Mouse (Mus musculus) neural tube, embryonic 11.5 days (tissue): ENCODE measurements around the gene Nxpe4. TPM values are rescaled to one million over a fixed set of nuclear protein-coding genes. Genes with fewer than 3 reads are reported as not detected.

ENCODE experiments used
- ATAC-seq: fragments of 200-750 bp; cut with Nextera tagmentation; 2 replicates; pipeline ENCODE4 v1.8.0; 2017; ENCODE audit warnings: moderate number of reproducible peaks, mild to moderate bottlenecking, moderate TSS enrichment, moderate library complexity; ENCODE audit not compliant: insufficient read depth, low FRiP score, low TSS enrichment
- DNase-seq: peaks from one replicate; pipeline ENCODE4 v3.0.0-alpha.2; 2015; ENCODE audit warnings: low spot score
- H3K27ac ChIP-seq: fragments of 300-500 bp; sonication (generic); 2 replicates; pipeline ENCODE4 v1.5.1; 2014; ENCODE audit warnings: low read depth, mild to moderate bottlenecking, low read length
- H3K27me3 ChIP-seq: fragments of 300-500 bp; sonication (generic); 2 replicates; pipeline ENCODE4 v1.6.1; 2014; ENCODE audit warnings: mild to moderate bottlenecking, low read length, mixed read lengths; ENCODE audit not compliant: control insufficient read depth, insufficient read depth
- H3K36me3 ChIP-seq: fragments of 300-500 bp; sonication (generic); 2 replicates; pipeline ENCODE4 v1.6.1; 2014; ENCODE audit warnings: mild to moderate bottlenecking, low read length, moderate library complexity, mixed read lengths; ENCODE audit not compliant: control insufficient read depth, insufficient read depth
- H3K4me1 ChIP-seq: fragments of 300-500 bp; sonication (generic); 2 replicates; pipeline ENCODE4 v1.6.1; 2014; ENCODE audit warnings: low read length, mixed read lengths; ENCODE audit not compliant: control insufficient read depth, insufficient read depth
- H3K4me2 ChIP-seq: fragments of 300-500 bp; sonication (generic); 2 replicates; pipeline ENCODE4 v1.6.1; 2014; ENCODE audit warnings: low read depth, mild to moderate bottlenecking, moderate library complexity
- H3K4me3 ChIP-seq: fragments of 300-500 bp; sonication (generic); 2 replicates; pipeline ENCODE4 v1.5.1; 2014; ENCODE audit warnings: low read depth, low read length
- H3K9ac ChIP-seq: fragments of 300-500 bp; sonication (generic); 2 replicates; pipeline ENCODE4 v1.6.1; 2014; ENCODE audit warnings: mild to moderate bottlenecking, low read length
- H3K9me3 ChIP-seq: fragments of 300-500 bp; sonication (generic); 2 replicates; pipeline ENCODE4 v1.6.1; 2016; ENCODE audit warnings: low read length; ENCODE audit not compliant: control insufficient read depth
- WGBS: fragments of 180-500 bp; shearing (Covaris S2); extraction: QIAGEN DNeasy Blood & Tissue Kit; methylation state at CpG from one replicate; pipeline ENCODE4 v1.1.7; 2014; 5-methylcytosine and 5-hydroxymethylcytosine counted together
- polyA plus RNA-seq: library from polyadenylated mRNA; unstranded; fragments of >200 nt; fragmentation: Nextera tagmentation; extraction: Ambion mirVana; gene quantifications from 2 replicates; pipeline ENCODE4 v1.2.1, GENCODE M21; 2014

The Nxpe4 gene
- polyA plus RNA-seq, 1 experiment from 2014 or later: 6.0 TPM

DNA sequence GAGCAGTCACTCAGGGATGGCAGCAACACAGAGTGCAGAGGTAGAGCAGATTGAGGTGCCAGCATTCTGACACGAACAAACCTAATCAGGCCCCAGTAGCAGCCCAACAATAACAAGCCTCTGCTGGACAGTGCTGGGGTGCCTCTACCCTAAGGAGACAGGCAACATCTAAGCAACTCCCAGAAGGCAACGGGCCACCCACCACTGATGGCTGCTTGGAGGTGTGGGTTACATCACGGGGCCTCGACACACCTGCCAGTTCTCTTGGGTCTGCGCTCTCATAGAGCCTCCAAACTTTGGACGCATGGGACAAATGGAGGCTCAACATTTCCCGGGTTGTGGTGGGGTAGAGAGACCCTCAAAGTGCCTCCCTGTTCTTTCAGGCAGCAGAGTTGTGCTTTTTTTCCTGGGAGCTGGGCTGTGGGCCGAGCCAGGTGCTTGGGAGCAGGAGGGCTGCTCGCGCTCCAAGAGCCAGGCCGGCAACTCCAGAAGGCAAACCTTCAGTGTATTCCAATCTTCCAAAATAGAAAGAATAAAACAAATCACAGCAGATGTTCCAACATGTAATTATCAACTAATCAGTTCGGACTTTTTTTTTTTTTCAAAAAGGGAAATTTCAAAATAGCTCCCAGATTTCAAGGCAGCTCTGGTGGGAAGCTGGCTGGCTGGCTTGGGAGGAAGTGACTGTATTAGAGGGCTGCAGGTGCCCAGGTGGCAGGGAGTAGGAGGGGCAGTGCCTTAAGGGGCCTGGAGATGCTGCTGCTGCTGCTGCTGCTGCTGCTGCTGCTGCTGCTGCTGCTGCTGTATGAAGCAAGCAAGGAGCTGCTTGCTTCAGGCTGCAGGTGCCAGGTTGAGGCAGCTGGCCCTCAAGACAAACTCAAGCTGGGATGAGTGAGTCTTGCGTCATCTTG is 54.5 kb downstream of the Nxpe4 start:
- 87% methylated on average over 13 of the region's 13 CpGs for WGBS
- no peaks in the 10 kb centered on the region for H3K36me3 ChIP-seq
- no peak overlapping the region for H3K4me2 ChIP-seq
- no peak for ATAC-seq
- no peak overlapping the region for H3K27ac ChIP-seq
- H3K9ac ChIP-seq: no peak overlapping the region
- H3K27me3 ChIP-seq: no peaks in the 10 kb centered on the region
- DNase-seq: no peak
- H3K4me1 ChIP-seq: no peaks in the 10 kb centered on the region
- H3K9me3 ChIP-seq: no peaks in the 10 kb centered on the region
- H3K4me3 ChIP-seq: no peak overlapping the region

DNA sequence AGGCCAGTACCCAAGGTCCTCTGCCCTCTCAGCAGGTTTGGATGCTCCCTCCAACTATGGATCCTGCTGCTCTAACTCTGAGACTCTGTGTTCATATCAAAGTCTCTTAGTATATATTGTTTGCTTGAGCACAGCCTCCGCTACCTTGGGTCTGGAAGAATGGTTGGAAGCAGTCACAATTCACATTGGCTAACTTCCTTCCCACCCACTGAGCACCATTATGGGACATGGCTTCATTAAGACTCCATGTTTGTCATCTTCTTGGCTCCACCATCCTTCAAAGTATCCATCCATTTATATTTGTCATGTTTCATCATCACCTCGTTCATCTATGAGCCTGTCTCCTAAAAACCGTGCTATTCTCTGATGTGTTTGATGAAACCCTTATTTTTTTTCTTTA is 68.9 kb downstream of the Nxpe4 start:
- Histone ChIP-seq H3K9ac (no peak overlapping the region), H3K4me2 (no peak overlapping the region), H3K27ac (no peak overlapping the region), H3K36me3 (no peaks in the 10 kb centered on the region), H3K4me1 (no peaks in the 10 kb centered on the region), H3K9me3 (no peaks in the 10 kb centered on the region), H3K4me3 (no peak overlapping the region), H3K27me3 (no peaks in the 10 kb centered on the region)
- no peak for ATAC-seq
- 94% methylated on average over 3 of the region's 3 CpGs for WGBS
- DNase-seq: no peak

GRCm38 (mm10) chr9:48236455-48236854 is 74.6 kb downstream of the Nxpe4 start:
- Histone ChIP-seq H3K9ac (no peak overlapping the region), H3K9me3 (no peaks in the 10 kb centered on the region), H3K27ac (no peak overlapping the region), H3K4me2 (no peak overlapping the region), H3K4me3 (no peak overlapping the region), H3K36me3 (no peaks in the 10 kb centered on the region), H3K27me3 (no peaks in the 10 kb centered on the region), H3K4me1 (no peaks in the 10 kb centered on the region)
- 84% methylated on average over 6 of the region's 6 CpGs for WGBS
- no peak for ATAC-seq
- no peak for DNase-seq

GRCm38 (mm10) chr9:48238153-48238755 is 76.4 kb downstream of the Nxpe4 start:
- peak; percentile 27 for DNase-seq
- 80% methylated on average over 9 of the region's 9 CpGs for WGBS

DNA sequence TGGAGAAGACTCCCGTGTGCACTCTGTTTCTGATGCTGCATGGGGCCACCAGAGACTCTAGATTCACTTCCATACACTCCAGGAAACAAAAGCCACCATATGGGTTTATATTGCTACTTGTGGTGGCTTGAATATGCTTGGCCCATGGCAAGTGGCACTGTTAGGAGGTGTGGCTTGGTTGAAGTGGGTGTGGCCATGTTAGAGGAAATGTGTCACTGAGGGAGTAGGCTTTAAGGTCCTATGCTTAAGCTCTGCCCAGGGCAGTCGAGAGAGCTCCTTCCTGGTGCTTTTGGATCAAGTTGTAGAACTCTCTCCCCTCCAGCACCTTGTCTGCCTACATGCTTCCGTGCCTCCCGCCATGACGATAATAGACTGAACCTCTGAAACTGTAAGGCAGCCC is 77.6 kb downstream of the Nxpe4 start:
- Histone ChIP-seq H3K4me2 (no peak overlapping the region), H3K4me1 (no peaks in the 10 kb centered on the region)

More at GRCm38 (mm10) chr9:48238153-48238755, 76.4 kb downstream of the Nxpe4 start:
- Histone ChIP-seq H3K9ac (no peak overlapping the region), H3K9me3 (no peaks in the 10 kb centered on the region), H3K36me3 (no peaks in the 10 kb centered on the region), H3K4me2 (no peak overlapping the region), H3K27ac (no peak overlapping the region), H3K4me1 (no peaks in the 10 kb centered on the region), H3K4me3 (no peak overlapping the region), H3K27me3 (no peaks in the 10 kb centered on the region)
- no peak for ATAC-seq

DNA sequence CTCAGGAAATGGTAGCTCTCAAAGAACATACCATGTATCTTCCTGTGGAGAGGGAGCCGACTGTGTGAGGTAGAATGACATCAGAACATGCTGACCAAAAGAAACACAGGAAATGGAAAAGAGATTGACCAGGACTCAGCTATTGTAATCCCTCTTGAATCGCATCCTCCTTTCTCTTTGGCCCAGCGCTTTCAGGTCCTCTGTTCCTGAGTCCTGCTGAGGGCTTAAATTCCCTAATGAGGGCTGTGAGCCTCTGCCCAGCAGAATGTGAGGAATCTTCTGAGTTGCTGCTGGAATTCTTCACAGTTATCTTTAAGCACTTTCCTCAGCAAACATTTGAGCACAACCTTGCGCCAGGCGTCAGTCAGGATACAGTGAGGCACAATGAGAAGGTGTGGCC is 78.6 kb downstream of the Nxpe4 start:
- no peak overlapping the region for H3K9ac ChIP-seq
- H3K4me2 ChIP-seq: no peak overlapping the region
- no peaks in the 10 kb centered on the region for H3K27me3 ChIP-seq
- H3K27ac ChIP-seq: no peak overlapping the region
- no peaks in the 10 kb centered on the region for H3K36me3 ChIP-seq
- no peaks in the 10 kb centered on the region for H3K9me3 ChIP-seq
- 80% methylated on average over 5 of the region's 5 CpGs for WGBS
- DNase-seq: no peak
- no peak overlapping the region for H3K4me3 ChIP-seq
- H3K4me1 ChIP-seq: no peaks in the 10 kb centered on the region
- ATAC-seq: no peak

More for the DNA sequence above, 77.6 kb downstream of the Nxpe4 start:
- H3K36me3 ChIP-seq: no peaks in the 10 kb centered on the region
- no peak overlapping the region for H3K27ac ChIP-seq
- WGBS: 82% methylated on average over 5 of the region's 5 CpGs
- no peak for ATAC-seq
- no peak overlapping the region for H3K9ac ChIP-seq
- no peaks in the 10 kb centered on the region for H3K9me3 ChIP-seq
- H3K27me3 ChIP-seq: no peaks in the 10 kb centered on the region
- H3K4me3 ChIP-seq: no peak overlapping the region
- DNase-seq: no peak

DNA sequence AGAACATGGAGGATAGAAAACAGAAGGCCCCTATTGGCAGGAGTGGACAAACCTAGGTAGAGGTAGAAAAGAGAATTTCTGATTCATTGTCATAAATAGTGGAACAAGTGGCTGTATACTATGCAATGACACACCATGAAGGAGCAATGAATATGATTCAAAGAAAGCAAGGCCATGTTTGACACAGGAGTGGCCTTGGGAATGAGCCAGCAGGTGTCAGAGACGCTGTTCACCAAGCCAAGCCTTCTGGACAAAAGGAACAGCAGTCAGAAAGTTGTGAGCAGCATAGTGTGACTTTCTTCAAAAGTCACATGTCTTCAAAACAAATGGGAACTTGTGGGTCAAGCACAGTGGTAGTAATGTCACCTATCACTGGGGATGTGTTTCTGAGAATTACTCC is 80.0 kb downstream of the Nxpe4 start:
- Histone ChIP-seq H3K4me1 (no peaks in the 10 kb centered on the region), H3K4me2 (no peak overlapping the region), H3K27me3 (no peaks in the 10 kb centered on the region), H3K9me3 (no peaks in the 10 kb centered on the region), H3K27ac (no peak overlapping the region), H3K36me3 (no peaks in the 10 kb centered on the region), H3K9ac (no peak overlapping the region), H3K4me3 (no peak overlapping the region)
- 93% methylated on average over 1 of the region's 1 CpGs for WGBS
- DNase-seq (no peak), ATAC-seq (no peak)

DNA sequence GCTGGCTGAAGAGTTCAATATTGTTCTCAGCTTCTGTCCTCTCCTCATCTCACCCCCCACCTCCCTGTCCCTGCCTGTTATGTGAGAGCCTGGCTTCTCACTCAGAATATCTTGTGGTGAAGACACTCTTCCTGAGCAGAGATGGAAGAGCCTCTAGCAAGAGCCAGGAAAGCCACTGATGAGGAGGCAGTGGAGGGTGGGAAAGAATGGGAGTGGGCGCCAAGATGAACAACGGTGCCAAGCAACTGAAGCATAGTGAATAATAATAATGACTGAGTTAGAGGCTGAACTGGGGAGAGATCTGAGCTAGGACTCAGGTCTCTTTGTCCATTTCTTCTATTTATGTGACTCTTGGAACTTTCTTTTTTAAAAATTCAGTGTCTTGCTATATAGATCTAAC is 80.9 kb downstream of the Nxpe4 start:
- ATAC-seq (no peak), DNase-seq (no peak)
- H3K4me3 ChIP-seq: no peak overlapping the region
- no peaks in the 10 kb centered on the region for H3K4me1 ChIP-seq
- H3K4me2 ChIP-seq: no peak overlapping the region
- WGBS: 95% methylated on average over 2 of the region's 2 CpGs
- H3K27ac ChIP-seq: no peak overlapping the region
- no peaks in the 10 kb centered on the region for H3K9me3 ChIP-seq
- H3K9ac ChIP-seq: no peak overlapping the region
- H3K27me3 ChIP-seq: no peaks in the 10 kb centered on the region
- no peaks in the 10 kb centered on the region for H3K36me3 ChIP-seq

- Histone ChIP-seq H3K27ac (no peak overlapping the region), H3K27me3 (no peaks in the 10 kb centered on the region), H3K4me2 (no peak overlapping the region), H3K4me1 (no peaks in the 10 kb centered on the region), H3K9ac (no peak overlapping the region), H3K4me3 (no peak overlapping the region), H3K36me3 (no peaks in the 10 kb centered on the region), H3K9me3 (no peaks in the 10 kb centered on the region)
- ATAC-seq: no peak
- no peak for DNase-seq
- WGBS: 79% methylated on average over 3 of the region's 3 CpGs
These were observed 82.4 kb downstream of the Nxpe4 start for GRCm38 (mm10) chr9:48244175-48244574.
